Mouse (Mus musculus): ENCODE measurements around the gene Lpgat1.
A peak's percentile ranks its signal among the peaks of the same experiment; 100 is the strongest.

The Lpgat1 gene

DNA sequence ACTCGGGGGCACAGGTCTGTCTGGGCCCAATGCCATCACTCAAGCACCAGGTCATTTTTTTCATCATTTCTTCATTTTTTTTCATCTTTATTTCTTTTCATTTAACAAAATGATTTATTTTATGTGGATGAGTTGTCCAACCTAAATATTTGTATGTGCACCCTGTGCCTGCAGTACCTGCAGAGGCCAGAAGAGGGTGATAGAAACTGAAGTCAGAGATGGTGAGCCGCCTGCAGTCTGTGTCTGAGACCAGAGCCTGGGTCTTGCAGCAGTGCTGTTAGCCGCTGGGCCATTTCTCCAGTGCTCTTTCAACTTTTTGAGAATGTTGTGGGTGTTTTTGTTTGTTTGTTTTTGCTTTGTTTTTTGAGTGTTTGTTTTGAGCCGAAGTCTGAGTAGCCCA, 89.1 kb downstream of the Lpgat1 start:
- no peak for DNase-seq (ENCODE audit: low spot score)

DNA sequence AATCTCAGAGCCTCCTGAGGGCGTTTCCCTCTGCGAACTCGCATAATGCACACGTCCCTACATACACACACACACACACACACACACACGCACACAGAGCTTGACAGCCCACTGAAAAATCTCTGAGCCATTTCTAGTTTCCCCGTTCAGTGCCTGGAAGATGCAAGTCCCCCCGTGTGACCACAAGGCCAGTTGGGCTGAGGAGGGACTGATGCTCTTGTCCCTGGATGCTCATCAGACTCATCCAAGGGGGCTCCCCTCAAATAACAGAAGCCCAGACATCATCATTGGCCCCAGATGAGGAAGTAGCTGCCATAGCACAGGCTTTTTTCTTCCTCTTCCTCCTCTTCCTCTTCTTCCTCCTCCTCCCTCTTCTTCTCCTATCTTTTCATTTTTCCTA, 90.3 kb downstream of the Lpgat1 start:
- no peak for DNase-seq (ENCODE audit: low spot score)

DNA sequence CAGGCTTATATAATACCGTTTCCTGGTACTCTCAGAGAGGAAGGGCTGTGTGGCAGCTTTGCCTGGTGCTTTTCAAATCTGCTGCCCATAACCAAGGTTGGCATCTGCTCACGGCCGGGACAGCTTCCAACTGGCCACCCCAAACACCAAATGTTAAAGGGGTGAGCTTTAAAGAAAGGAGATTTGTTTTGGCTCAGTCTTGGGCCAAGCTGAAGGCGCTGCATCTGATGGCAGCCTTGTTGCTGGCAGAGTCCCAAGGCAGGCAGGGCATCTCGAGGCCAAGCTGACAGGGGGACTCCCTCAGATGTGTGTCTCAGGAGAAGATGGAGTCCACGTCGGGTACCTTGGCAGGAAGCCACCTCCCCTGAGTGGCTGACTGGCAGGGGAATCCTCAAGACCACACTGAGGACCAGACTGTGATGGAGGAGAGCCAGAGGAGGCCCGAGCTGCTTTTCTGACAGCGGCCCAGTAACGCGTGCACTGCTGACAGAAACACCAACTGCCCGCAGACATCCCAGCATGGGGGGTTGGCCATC, 91.1 kb downstream of the Lpgat1 start:
- no peak for DNase-seq (ENCODE audit: low spot score)

DNA sequence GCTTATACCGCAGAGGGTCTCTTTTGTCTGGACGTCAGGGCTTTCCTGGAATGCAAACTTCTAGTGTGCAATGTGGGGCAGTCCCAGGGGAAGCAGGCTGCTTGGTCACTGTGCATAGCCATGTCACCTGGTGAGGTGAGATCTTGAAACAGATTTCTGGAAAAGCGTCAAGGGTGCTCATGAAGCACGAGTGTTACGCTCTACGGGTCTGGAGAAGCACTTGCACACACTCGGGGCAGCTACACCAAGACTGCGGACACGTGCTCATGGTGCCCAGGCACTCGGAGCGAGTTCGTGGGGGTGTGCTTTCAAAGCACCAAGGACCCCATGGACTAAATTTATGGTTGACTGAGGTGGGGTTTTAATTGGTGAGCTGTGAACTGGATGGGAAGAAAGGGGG, 94.1 kb downstream of the Lpgat1 start:
- no peak for DNase-seq (ENCODE audit: low spot score)

GRCm38 (mm10) chr1:191812949-191813691, 95.5 kb downstream of the Lpgat1 start:
- DNase-seq (ENCODE audit: low spot score) = no peak

GRCm38 (mm10) chr1:191814240-191814639, 96.6 kb downstream of the Lpgat1 start:
- no peak for DNase-seq (ENCODE audit: low spot score)

GRCm38 (mm10) chr1:191814935-191815334, 97.3 kb downstream of the Lpgat1 start:
- no peak for DNase-seq (ENCODE audit: low spot score)

DNA sequence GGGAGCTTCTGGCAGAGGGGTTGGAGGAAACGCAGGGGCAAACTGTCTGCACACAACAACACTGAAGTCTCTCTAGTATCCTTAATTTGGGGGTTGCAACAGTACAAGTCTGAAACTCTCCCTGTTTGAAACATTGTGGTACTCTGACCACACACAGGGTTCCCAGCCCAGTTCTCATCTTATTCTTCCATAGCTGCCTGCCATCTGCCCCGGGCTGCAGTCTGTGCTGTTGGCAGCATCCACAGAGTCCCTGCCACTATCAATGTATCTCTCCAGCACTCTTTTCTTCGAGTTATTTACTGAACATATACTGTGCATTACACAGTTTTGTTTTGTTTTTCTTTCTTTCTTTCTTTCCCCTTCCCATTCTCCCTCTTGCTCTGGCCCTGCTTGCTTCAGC, 99.0 kb downstream of the Lpgat1 start:
- no peak for DNase-seq (ENCODE audit: low spot score)

DNA sequence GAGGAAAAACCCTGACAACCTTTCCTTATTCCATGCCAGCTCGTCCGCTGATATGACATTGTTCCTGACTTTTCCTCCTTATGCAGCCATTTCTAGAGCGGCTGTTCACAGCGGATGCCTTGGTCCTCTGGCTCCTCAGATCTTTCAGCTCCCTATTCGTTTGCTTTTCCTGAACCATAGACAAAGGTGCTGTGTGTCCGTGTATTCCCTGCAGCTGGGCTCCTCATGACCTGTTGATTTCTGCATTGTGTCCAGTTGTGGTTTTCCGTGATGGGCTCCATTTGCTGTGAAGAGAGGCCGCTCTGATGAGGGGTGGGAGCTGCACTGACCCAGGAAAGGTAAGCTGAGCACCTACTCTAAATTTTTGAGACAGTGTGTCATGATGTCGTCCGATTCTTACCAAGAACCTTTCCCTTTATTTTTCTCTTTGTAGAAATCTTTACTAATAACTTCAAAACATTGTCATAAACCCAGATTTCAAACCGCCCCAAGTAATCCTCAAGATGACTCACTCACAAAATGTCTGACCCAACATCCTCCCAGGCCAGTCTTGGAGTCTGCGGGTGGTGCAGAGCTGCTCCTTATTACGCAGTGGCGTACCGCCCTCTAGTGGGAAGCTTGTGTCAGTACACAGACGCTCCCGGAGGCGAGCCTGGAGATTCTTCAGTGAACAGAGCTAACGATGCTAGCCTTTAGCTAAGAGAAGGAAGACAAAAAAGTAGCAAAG, 99.9 kb downstream of the Lpgat1 start:
- DNase-seq (ENCODE audit: low spot score) = peak; percentile 76

GRCm38 (mm10) chr1:191818145-191818631, 100.6 kb downstream of the Lpgat1 start:
- no peak for DNase-seq (ENCODE audit: low spot score)

DNA sequence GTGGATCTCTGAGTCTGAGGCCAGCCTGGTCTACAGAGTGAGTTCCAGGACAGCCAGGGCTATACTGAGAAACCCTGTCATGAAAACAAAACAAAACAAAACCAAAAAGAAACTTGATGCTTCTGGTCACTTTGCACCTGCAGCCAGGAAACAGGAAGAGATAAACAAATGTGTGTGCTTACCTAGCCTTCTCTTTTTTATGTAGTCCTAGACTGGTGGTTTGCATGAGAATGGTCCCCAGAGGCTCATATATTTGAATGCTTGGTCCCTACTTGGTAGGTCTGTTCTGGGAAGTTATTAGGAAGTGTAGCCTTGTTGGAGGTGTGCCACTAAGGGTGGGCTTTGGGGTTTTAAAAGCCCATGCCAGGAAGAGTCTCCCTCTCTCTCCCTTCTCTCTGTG, 101.4 kb downstream of the Lpgat1 start:
- DNase-seq (ENCODE audit: low spot score) = no peak

DNA sequence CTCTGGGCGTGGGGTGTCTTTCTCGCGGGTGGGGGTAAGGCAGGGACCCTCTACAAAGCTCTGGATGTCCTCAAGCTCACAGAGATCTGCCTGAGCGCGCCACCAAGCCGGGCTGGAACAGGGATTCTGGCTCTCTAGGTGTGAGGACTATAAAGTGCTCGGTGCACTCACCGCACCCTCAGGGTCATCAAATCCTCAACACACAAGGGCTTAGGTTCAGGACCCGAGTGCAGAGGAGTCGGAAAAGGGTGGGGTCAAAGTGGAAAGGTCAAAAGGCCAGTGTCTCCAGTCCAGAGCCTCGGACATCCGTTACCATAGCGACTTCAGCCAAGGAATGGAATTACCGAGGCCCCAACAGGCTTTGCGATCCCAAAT, 103.3 kb downstream of the Lpgat1 start:
- DNase-seq (ENCODE audit: low spot score) = no peak

DNA sequence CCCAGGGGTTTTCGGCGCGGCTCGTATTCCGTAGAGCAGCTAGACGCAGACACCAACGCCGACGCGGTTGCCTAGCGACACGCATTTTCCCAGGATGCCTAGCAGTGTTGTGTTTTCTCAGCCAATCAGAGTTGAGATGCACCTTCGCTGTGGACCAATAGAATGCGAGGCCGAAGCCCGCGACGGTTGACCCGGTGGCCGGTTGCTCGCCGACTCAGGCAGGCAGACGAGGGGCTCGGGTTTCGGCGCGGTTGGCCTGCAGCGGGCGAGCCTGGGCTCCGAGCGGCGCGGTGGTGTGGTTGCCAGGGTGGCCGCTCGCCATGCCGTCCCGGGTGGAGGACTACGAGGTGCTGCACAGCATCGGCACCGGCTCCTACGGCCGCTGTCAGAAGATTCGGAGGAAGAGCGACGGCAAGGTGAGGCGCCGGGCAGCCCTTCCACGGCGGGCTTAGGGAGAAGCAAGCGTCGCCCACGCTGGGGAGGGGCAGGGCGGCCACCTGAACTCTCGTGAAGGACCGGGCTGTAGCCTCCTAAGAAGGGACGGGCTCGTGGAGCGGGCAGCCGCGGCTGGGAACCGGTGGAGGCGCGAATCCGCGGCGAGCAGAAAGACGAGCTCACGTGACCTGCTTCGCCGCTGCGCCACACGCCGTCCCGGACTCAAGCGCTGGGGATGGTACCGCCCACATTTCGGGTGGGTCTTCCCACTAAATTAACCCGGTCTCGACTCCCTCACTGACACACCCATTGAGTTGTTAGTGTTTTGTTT, 103.9 kb downstream of the Lpgat1 start, which contains the start of gene Nek2:
Gene Nek2, plus strand, starts transcription at position 119 of the 766 bp plus-strand sequence.
- peak; percentile 86 for DNase-seq (ENCODE audit: low spot score)

DNA sequence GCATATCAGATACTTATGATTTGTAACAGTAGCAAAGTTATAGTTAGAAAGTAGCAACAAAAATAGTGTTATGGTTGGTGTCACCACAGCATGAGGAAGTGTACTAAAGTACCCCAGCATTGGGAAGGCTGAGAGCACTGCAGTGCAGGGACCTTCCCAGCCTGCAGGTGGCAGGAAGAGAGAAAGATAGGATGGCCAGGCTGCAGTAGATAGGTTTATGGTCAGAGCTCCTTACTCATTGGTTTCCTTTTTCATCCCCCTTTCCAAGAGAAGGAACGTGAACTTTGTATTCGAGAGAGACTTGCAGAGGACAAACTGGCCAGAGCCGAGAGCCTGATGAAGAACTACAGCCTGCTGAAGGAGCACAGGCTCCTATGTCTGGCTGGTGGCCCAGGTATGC, 111.5 kb downstream of the Lpgat1 start:
- DNase-seq (ENCODE audit: low spot score) = no peak

- DNase-seq (ENCODE audit: low spot score) = no peak
Observed at GRCm38 (mm10) chr1:191833396-191833795, 115.8 kb downstream of the Lpgat1 start.
